Mouse (Mus musculus): Measurements from ENCODE around the gene Plcb1.

- TF ChIP-seq TAL1 (IDR thresholded peaks at IDR 0.05; ENCODE audit: low read length) (no peak), GATA1 (IDR thresholded peaks at IDR 0.05; ENCODE audit: low read length) (no peak)
Observed at GRCm38 (mm10) chr2:135361798-135362197, 575.9 kb downstream of the Plcb1 start.
